Mouse (Mus musculus): ENCODE data around the gene Slc37a1.

The Slc37a1 gene

DNA sequence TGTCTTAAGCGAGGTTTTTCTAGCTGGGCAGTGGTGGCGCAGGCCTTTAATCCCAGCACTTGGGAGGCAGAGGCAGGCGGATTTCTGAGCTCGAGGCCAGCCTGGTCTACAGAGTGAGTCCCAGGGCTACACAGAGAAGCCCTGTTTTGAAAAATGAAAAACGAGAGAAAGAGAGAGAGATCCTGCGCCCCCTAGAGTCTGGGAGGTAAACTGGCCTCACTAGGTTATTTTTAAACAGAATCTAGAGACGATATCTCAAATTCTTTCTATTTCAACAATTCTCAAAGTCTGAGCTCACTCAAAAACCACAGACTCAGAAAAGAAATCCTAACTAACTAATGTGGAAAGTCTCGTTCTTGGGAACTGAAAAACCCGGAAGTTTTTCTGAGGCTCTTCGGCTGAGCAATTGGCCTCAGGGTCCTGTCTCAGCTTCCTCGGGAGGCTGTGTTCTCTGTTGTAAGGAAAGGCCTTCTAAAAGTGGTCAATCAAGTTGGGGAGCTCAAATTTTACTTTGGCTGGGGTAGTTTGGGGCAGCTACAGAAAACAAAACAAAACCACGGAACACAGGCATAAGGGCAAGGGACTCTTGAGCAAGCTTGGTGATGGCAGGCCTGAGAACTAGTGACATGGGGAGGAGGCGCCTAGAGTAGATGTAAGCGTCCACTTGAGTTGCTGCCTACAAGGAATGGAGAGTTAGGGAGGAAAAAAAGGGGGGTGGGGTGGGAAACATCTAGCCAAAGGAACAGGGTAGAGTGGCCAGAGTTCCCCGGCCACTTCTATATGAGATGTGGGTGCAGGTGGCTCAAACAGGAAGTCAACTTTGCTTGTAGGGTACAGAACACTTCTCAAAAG lies 8.0 kb downstream of the Slc37a1 start:
- DNase-seq = no peak

DNA sequence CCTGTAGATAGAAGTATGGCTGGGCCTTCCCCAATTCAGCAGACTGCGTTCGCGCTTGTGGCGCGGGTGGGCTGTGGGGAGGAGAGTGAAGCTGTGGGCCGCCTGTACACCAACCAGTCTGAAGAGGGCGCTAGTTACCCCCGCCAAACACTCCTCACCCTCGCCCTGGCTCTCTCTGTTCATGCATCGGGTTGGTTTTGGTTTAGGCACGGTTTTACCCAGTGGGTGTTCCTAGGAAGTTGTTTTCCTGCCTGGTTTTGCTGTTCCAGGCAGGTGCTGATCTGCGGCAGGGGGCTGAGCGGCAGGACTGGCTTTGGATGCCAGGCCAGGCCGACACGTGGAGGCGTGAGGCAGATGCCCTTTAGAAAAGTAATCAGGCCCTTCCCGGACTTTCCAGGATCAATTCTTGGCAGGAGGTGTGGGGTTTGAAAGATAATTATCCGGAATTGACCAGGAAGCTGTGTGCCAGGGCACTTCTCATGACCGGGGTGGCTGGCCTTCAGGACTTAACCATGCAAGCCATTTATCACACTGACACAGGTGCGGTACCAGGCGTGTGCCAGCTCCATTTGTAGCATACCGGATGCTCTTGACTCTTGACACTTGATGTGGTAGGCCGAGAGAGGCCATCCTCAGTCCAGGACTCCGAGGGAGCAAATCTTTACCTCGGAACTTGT lies 8.8 kb downstream of the Slc37a1 start:
- peak; percentile 41 to 64 for DNase-seq

DNA sequence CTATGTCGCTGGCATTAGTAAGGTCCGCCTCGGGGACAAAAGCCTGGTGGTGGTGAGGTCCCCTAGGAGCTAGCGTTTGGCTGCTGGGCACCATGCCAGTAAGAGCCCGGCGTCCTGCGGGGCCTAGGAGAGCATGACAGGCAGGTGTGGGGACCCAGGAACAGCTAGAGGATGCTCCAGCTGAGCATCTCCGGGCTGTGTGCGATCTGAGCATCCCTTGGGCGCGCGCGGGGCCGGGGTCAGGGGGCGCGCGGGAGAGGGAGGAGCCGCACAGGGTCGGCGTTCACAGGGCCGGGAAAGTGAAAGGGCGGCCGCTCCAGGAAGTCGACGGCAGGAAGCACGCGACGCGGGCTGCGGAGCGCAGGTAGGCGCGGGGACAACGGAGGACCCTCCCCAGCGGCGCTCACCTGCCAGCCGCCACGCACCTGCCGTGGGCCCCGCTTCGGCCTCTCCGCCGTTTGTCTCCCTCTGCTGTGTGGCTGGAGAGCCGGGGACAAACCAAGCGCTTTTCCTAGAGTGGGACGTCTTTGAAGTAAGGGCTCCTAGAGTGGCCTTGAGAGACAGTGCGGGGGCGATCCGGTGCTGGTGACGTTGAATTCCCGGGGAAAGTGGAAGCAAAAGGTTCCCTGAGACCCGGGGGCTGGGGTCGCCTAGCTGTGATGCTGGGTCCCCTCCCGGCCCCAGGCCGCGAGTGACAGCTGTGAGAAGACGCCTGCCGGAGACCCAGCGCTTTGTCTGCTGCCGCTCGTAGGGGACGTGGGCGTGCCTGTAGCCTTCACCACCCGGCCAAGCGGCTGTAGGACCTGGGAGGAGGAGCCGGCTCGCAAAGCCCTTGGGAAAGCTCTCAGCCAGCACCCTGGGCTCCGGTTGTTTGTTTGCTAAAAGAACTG lies 9.5 kb downstream of the Slc37a1 start:
- DNase-seq = peak; percentile 75 to 77

DNA sequence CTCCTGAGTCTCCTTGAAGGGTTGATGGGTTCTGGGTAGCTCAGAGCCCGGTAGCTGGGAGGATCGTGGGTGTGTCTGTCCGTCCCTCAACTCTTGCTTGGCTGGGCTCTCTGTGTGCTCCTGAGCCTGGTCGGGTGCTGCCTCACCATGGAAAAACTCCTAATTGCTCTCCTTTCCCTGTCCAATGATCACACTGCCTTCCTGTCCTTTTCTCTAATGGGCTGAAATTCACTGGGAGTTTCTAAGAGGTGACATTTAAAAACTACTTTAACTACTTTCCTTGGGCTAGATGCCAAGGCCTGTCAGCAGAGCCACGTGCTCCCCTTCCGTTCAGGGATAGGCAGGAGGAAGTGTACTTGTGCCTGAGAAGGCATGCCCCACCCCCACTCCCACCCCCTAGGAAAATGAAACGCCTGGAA lies 10.9 kb downstream of the Slc37a1 start:
- no peak for DNase-seq

DNA sequence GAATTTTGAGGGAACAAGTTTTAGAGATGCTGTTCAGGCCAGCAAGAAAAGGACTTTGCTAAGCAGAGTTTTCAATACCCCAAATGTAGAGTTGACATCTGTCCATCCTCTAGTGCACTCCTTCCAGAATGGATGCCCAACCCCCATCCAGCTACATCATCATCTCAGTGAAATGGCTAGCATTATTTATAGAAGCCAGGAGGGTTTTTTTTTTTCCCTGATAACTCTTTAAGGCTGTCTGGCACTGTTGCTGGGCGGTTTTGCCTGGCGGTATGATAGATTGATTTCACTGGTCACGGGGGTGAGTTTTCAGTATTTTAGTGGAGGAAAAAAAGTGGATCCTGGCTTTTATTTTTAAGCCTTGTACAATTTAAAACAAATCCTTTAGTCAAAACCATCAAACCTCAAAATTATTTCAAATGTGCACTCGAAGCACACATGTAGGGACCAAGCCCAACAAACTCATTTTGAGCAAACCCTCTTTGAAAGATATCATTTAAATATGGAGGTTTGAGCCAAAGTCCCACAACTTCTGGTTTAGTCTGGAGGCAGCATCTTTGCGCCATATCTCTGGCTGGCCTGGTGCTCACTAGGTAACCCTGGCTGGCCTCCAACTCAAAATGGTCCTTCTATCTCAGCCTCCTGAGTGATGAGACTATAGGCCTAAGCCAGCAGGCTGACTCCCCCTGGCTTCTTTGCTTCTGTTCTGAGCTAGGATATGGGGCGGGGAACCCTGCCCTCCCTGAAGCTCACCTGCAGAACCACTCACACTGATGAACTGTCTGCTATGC lies 12.0 kb downstream of the Slc37a1 start:
- DNase-seq = peak in 1 of 2 experiments; percentile 49

DNA sequence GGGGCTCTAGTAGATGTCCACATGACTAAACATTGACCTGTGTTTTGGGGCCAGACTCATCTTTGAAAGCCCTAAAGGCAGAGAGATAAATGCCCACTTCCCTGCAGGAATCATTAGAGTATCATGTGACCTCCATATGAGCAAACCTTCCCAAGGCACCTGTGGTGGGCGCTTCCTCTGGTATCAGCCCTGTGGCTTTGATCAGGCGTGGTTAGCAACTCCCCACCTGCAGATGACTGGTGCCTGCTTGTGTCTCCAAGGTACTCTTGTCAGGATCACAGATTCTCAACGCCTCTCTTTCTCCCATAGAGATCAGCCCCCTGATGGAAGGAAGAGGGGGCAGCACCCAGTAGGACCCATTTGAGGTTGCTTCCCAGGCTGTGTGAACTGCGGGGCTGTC lies 13.4 kb downstream of the Slc37a1 start:
- DNase-seq = no peak

DNA sequence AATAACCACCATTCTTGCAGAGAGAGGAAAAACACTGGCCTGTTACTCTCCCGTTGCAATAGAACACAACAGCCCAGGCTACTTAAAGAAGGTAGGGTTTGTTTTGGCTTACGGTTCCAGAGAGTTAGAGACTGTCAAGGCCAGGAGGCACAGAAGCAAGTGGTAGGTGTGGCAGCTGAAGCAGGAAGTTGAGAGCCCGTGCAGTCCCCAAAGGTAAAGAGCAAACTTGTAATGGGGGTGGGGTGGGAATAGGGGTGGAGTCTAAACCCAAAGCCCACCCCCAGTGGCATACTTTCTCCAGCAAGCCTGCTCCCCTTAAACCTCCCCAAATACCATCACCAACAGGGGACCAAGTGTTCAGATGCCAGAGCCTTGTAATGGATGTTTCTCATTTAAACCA lies 14.1 kb downstream of the Slc37a1 start:
- DNase-seq = no peak

DNA sequence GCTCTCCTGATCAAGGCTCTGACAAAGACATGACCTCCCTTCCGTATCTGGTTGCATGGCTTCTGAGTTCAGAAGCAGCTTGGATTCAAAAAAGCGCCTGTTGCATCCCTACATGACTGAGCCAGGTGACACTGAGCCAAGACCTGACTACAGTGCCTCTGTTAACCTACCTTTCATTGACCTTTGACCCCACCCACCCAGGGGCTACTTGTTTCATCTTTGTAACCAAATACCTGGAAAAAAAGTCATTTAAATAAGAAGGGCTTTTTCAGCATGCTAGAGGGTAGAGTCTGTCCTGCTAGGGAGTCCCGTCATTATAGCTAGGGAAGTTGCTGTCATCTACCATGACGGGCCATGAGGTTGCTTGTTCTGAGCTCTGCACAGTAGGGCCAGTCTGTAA lies 16.8 kb downstream of the Slc37a1 start:
- DNase-seq = no peak

DNA sequence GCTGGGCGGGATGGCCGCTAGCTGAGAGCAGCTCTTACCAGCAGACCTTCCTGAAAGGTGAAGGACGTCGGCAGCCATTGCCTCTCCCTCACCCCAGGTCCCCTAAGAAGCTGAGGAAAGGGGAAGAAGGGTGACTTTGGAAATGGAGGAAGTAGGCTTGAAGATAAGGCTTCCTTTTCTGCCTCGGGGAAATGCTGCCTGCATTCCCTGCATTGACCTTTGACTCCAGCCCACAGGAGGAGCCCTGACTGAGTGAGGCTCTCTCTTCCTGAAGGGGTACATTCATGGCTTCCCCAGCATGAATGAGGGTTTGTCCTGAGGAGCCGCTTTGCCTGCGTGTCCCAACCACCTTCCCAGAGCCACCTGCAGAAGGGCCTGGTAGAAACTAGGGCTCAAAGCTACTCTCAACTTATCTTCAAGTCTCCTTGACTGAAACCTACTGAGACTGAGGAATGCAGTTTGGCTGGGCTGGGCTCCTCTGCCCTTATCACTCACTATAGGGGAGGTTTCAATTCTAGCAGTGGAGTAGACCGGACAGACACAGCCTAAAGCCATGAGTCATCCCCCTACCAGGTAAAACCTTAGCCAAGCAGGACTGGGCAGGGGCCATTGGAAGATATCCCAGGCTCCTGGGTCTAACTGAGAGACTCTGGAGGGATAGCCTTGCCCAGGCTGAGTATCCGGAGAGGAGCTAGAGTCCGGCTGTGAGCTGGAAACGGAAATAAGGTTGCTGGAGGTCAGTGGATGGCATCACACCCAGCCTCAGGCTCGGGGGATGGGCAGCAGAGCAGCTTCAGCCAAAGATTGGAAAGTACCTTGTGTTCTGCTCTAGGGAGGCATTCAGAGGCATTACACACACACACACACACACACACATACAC lies 18.5 kb downstream of the Slc37a1 start:
- peak; percentile 51 to 68 for DNase-seq

DNA sequence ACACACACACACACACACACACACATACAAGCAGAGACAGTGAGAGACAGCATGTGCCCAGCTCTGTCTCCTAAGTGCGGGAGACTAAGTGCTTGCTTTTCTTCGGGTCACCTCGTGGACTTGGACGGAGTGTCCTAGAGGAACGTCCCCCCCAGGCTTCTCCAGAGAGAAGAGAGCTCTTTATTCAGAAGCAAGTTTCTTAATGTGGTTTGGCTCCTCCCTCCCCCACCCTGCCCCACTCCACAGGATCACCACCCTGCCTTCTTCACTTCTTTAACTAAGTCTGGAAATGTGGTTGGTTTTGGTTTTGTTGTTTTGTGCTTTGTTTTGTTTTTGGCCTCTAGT lies 19.2 kb downstream of the Slc37a1 start:
- no peak for DNase-seq

DNA sequence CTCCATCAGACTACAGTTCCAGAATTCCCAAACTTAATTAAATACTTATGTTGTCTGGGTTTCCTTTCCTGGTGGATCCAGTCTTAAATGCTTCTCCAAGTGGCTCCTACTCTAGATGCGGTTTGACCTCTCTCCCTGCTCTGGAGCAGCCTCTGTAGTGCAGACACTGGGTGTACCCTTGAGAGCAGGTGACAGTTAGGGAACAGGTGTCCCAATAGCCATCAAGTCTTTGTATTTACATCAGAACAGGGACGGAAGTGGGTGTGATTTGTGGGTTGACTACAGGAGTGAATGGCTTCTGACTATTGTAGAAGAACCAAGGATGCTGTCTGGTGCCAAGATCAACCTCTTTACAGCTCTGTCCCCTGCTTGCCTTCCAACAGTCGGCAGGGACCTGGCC lies 21.2 kb downstream of the Slc37a1 start:
- DNase-seq = no peak

DNA sequence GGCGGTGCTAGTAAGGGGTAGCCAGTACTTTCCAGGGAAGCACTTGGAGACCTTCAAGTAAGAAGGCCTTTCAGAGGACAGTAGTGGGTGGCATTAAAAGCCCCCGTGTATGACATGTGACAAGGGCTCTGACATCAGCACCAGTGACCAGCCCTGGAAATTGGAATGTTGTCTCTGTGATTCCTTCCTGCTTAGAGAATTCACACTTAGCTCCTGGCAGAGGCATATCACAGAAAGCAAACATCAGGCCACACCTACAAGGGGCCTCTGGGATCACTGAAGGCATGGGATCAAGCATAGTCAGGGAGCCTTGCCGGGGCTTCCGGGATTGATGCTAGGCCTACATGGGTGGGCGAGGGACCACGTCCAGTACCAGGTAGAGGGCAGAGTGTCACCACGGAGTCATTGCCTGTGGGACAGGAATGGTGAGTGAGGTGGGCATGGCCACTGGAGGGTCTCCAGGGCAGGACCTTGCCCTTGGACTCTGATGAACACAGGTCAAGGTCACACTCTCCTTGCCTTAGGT lies 21.8 kb downstream of the Slc37a1 start:
- DNase-seq = no peak

DNA sequence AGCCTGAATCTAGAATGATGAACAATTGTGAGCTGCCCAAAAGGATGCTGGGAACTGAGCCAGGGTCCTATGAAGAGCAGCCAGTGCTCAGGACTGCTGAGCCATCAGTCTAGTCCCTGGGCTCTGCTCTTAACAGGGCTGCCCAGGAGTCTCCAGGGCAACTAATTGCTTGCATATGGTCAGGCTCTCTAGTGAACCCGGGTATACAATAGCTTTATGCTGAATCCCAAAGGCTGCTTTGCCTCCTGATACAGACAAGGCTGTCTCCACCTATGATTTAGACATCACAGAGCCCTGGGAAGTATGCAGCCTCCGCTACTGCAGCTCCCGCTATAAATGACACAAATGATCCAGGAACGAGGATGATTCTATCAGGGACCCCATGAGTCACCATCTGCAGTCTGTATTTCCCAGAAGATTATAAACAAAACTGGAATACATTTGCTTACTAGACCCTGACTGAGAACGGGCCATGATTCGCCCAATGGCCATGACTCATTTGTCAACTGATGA lies 22.7 kb downstream of the Slc37a1 start:
- peak in 1 of 2 experiments; percentile 49 for DNase-seq

DNA sequence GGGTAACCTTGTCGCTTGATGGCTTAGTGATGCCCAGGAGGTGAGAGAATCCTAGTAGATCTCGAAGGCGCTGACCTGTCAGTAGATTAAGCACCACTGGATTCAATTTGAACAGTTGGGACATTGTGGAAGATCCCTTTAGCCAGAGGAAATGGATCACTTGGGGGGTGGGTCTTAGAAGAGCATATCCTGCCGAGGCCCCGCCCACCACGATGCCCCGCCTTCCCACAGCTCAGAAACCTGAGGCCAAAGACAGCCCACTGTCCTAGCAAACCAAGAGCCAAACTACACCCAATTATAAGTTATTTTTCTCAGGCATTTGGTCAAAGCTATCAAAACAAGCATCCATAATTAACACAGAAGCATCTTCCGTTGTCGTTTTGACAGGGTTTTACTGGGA lies 24.5 kb downstream of the Slc37a1 start:
- DNase-seq = no peak

DNA sequence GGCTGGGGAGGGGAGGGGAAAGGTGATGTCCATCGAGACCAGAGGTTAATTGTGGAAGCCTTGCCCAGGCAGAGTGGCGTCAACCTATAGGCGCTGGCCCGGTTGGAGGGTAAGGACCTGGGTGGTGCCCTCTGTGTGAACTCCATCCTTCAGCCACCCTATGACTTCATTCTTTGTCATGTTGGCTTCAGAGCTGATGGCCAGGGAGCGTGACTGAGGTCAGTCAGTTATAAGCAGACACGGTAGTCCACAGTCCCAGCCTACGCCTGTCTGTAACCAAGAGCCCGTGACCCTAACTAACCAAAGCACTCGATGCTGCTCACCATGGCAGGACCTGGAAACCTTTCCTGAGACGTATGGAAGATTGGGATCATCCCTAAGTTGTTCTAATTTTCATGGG lies 26.1 kb downstream of the Slc37a1 start:
- DNase-seq = no peak

DNA sequence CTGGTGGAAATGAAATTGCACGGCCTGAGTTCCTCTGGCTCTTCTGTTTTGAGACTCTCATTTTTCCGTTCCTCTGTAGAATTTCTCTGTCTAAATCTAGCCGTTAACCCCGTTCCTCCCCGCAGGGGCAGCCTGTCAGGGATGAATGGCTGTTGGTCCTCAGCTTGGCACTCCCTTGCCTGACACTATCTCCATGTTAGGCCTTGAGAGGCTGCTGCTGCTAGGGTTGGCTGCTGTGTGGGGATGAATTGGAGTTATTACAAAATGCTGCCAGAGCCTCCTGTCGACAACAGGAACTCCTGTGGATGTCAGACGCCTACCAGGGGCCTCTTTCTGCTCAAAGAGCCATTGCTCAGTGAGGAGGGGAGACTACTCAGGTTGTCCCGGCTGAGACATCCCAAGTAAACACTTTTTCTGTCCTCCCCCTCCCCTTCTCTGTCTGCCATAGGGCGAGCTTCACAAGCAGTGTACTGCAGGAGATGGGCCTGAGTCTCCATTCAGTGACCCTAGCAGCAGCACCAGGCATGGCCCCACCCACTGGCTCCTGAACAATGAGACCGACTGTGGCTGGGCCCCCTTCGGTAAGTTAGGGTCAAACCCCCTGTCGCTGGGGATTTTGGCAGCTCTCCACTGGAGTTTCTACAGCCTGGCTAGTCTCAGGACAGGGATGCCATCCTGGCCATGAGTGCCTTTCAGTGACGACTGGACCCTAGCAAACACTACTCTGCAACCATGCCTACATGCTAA lies 28.6 kb downstream of the Slc37a1 start:
- DNase-seq = peak in 1 of 2 experiments; percentile 24

DNA sequence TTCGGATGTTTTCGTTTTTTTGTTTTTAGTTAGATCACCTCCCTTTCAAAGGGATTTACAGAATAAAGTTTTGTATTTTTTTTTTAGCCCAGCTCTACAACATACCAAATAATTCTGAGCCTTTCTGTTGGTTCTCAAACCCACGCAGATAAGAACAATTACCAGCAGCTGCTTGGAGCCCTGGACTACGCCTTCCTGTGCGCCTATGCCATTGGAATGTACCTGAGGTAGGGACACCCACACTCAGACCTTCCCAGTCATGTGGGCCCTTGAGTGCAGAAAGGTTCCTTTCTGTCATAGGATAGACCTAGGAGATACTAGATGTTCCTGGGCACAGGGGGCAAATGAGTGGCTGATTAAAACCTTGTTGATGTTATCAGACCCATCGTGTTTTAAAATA lies 29.4 kb downstream of the Slc37a1 start:
- DNase-seq = no peak

DNA sequence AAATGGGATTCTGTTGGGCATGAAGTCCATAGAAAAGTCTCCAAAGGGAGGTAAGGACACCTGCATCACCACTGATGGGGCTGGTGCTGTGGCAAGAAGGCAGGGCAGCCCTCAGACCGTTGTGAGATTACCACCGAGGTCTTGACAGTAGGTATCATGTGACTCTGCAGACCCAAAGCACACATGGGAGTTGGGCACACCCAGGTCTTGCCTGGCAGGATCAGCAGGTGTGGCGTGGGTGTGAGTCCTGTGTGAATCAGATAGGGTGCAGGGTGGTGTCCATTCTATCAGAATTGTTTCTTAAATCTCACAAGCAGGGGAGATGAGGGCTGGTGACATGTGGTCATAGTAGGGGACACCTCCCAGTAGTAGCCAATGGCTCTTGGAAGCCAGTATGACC lies 30.4 kb downstream of the Slc37a1 start:
- DNase-seq = no peak

DNA sequence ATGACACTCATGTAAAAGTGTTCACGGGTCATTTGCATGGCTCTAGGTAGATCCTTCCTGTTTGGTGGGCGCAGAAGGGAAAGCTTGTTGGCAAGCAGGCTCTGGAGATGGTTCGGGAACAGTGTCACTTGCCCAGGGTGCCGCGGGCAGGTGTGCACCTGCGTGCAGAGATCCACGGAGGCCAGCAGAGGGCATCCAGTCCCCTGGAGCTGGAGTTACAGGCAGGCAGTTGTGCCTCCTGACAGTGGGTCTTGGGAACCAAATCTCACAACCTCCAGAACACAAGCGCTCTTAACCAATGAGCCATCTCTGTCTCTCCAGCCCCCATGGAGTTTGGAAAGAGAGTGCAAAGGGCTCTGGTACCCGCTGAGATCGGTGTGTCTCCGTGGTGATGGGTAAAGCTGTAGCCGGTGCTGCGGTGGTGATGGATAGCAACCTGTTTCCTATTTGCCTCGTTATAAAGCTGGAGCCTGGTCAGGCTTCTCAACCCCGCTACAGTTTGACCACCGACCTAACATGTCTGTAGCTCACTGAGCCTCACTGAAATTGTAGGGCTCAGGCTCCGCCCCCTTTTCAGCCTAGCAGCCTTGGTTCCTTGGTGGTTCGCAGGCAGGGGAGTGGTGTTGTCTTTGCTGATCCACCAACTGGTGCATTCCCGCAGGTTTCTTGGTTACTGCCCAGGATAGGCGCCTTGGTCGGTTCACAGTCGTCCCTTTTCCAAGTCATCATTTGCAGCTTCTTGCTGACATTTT lies 31.1 kb downstream of the Slc37a1 start:
- DNase-seq = peak in 1 of 2 experiments; percentile 56
